Mouse (Mus musculus) MEL (cell line): ENCODE results near the gene Cav1. TPM values are rescaled to one million over a fixed set of nuclear protein-coding genes. Genes with fewer than 3 reads are reported as not detected.

Experiments
- DNase-seq: peaks from one replicate; pipeline ENCODE4 v3.0.0; 2011; ENCODE audit warnings: low read depth, low spot score
- H3K27ac ChIP-seq: 2 replicates; pipeline ENCODE4 v1.5.1; 2012; ENCODE audit warnings: low read depth, mild to moderate bottlenecking, control low read depth, low read length, moderate library complexity; ENCODE audit not compliant: control insufficient read depth
- H3K27me3 ChIP-seq, 2 experiments: fragments of 150-350 bp in 1 of 2; sonication (generic) in 1 of 2; 2 replicates each; pipeline ENCODE4 v1.6.1; 2012; ENCODE audit warnings: low read length in 2 of 2, mild to moderate bottlenecking in 2 of 2, improper control_type of control experiment in 1 of 2, moderate library complexity in 1 of 2; ENCODE audit not compliant: insufficient read depth in 2 of 2, control insufficient read depth in 1 of 2
- H3K36me3 ChIP-seq, 2 experiments: 2 replicates each; pipeline ENCODE4 v1.6.1; 2012 to 2014; ENCODE audit warnings: low read length in 2 of 2, improper control_type of control experiment in 1 of 2, inconsistent platforms in 1 of 2, mild to moderate bottlenecking in 1 of 2; ENCODE audit not compliant: insufficient read depth in 2 of 2, control insufficient read depth in 1 of 2
- H3K4me1 ChIP-seq, 2 experiments: fragments of 150-350 bp in 1 of 2; sonication (generic) in 1 of 2; 2 replicates each; pipeline ENCODE4 v1.6.1; 2012; ENCODE audit warnings: low read length in 2 of 2, improper control_type of control experiment in 1 of 2, mild to moderate bottlenecking in 1 of 2; ENCODE audit not compliant: insufficient read depth in 2 of 2, control insufficient read depth in 1 of 2
- H3K4me3 ChIP-seq, 2 experiments: fragments of 150-350 bp in 1 of 2; sonication (generic) in 1 of 2; 2 replicates each; pipeline ENCODE4 v1.5.1; 2012; ENCODE audit warnings: low read depth in 2 of 2, low read length in 2 of 2, mild to moderate bottlenecking in 2 of 2, moderate library complexity in 2 of 2, control low read depth in 1 of 2, improper control_type of control experiment in 1 of 2; ENCODE audit not compliant: control insufficient read depth in 1 of 2, insufficient read depth in 1 of 2
- H3K79me2 ChIP-seq: 2 replicates; pipeline ENCODE4 v1.6.1; 2012; ENCODE audit warnings: mild to moderate bottlenecking, low read length, moderate library complexity; ENCODE audit not compliant: control insufficient read depth, poor library complexity, insufficient read depth
- H3K9ac ChIP-seq: 2 replicates; pipeline ENCODE4 v1.6.1; 2012; ENCODE audit warnings: low read depth, mild to moderate bottlenecking, control low read depth, low read length, moderate library complexity; ENCODE audit not compliant: control insufficient read depth, poor library complexity, severe bottlenecking
- H3K9me3 ChIP-seq: fragments of 150-350 bp; sonication (generic); replicated peaks from 2 replicates; pipeline ENCODE4 v1.6.1; 2012; ENCODE audit warnings: mild to moderate bottlenecking, low read length, improper control_type of control experiment, moderate library complexity; ENCODE audit not compliant: insufficient read depth
- CHD1 ChIP-seq: IDR thresholded peaks from 2 replicates; pipeline ENCODE4 v1.6.1; 2012; ENCODE audit warnings: low read depth, mild to moderate bottlenecking, inconsistent platforms, low read length, improper control_type of control experiment
- CHD2 ChIP-seq: IDR thresholded peaks from 2 replicates; pipeline ENCODE4 v1.6.1; 2011; ENCODE audit warnings: low read length, improper control_type of control experiment
- CTCF ChIP-seq, 3 experiments: IDR thresholded peaks in 2 of 3; conservative IDR thresholded peaks in 1 of 3; 2 replicates each; pipeline ENCODE4 v1.5.1; 2011 to 2012; ENCODE audit warnings: low read length in 3 of 3, low read depth in 2 of 3, mild to moderate bottlenecking in 2 of 3, improper control_type of control experiment in 1 of 3, inconsistent platforms in 1 of 3, mixed read lengths in 1 of 3, moderate library complexity in 1 of 3; ENCODE audit not compliant: control insufficient read depth in 1 of 3, insufficient read depth in 1 of 3, poor library complexity in 1 of 3, severe bottlenecking in 1 of 3
- ELF1 ChIP-seq: IDR thresholded peaks from 2 replicates; pipeline ENCODE4 v1.6.1; 2014; ENCODE audit warnings: low read depth, mild to moderate bottlenecking, inconsistent platforms, low read length, improper control_type of control experiment, moderate library complexity
- ETS1 ChIP-seq: IDR thresholded peaks from 2 replicates; pipeline ENCODE4 v1.6.1; 2012; ENCODE audit warnings: low read depth, mild to moderate bottlenecking, inconsistent platforms, low read length, improper control_type of control experiment, moderate library complexity
- GABPA ChIP-seq: IDR thresholded peaks from 2 replicates; pipeline ENCODE4 v1.6.1; 2012; ENCODE audit warnings: low read depth, mild to moderate bottlenecking, inconsistent platforms, low read length, improper control_type of control experiment, moderate library complexity
- GATA1 ChIP-seq: IDR thresholded peaks from 2 replicates; pipeline ENCODE4 v1.6.1; 2011; ENCODE audit warnings: low read depth, low read length, improper control_type of control experiment
- JUND ChIP-seq: IDR thresholded peaks from 2 replicates; pipeline ENCODE4 v1.6.1; 2011; ENCODE audit warnings: low read depth, mild to moderate bottlenecking, improper control_type of control experiment, low read length
- MEF2A ChIP-seq: IDR thresholded peaks from 2 replicates; pipeline ENCODE4 v1.6.1; 2014; ENCODE audit warnings: low read depth, mild to moderate bottlenecking, inconsistent platforms, low read length, improper control_type of control experiment; ENCODE audit not compliant: poor library complexity, insufficient replicate concordance, severe bottlenecking; ENCODE audit errors: extremely low read depth
- MYB ChIP-seq: IDR thresholded peaks from 2 replicates; pipeline ENCODE4 v1.6.1; 2011; ENCODE audit warnings: mild to moderate bottlenecking, low read depth, low read length, improper control_type of control experiment
- MYC ChIP-seq: IDR thresholded peaks from 2 replicates; pipeline ENCODE4 v1.6.1; 2011; ENCODE audit warnings: low read depth, mild to moderate bottlenecking, low read length, improper control_type of control experiment, moderate library complexity
- POLR2A ChIP-seq, 2 experiments: IDR thresholded peaks; 2 replicates each; pipeline ENCODE4 v1.6.1; 2011 to 2012; ENCODE audit warnings: low read length in 2 of 2, mild to moderate bottlenecking in 2 of 2, control low read depth in 1 of 2, improper control_type of control experiment in 1 of 2, low read depth in 1 of 2, moderate library complexity in 1 of 2; ENCODE audit not compliant: control insufficient read depth in 1 of 2, insufficient read depth in 1 of 2, poor library complexity in 1 of 2
- RCOR1 ChIP-seq: IDR thresholded peaks from 2 replicates; pipeline ENCODE4 v1.6.1; 2012; ENCODE audit warnings: low read depth, mild to moderate bottlenecking, inconsistent platforms, low read length, improper control_type of control experiment
- TBP ChIP-seq: IDR thresholded peaks from 2 replicates; pipeline ENCODE4 v1.8.0; 2011; ENCODE audit warnings: low read depth, low read length, improper control_type of control experiment
- TCF12 ChIP-seq: IDR thresholded peaks from 2 replicates; pipeline ENCODE4 v1.6.1; 2014; ENCODE audit warnings: low read depth, mild to moderate bottlenecking, inconsistent platforms, low read length, improper control_type of control experiment, moderate library complexity
- UBTF ChIP-seq: IDR thresholded peaks from 2 replicates; pipeline ENCODE4 v1.6.1; 2012; ENCODE audit warnings: low read depth, mild to moderate bottlenecking, inconsistent platforms, low read length, improper control_type of control experiment, moderate library complexity, borderline replicate concordance; ENCODE audit not compliant: insufficient read depth
- ZC3H11A ChIP-seq: IDR thresholded peaks from 2 replicates; pipeline ENCODE4 v1.6.1; 2012; ENCODE audit warnings: low read depth, mild to moderate bottlenecking, inconsistent platforms, low read length, improper control_type of control experiment
- polyA plus RNA-seq, 2 experiments: library from polyadenylated mRNA; stranded (reverse) in 1 of 2; unstranded in 1 of 2; fragments of >175 nt in 1 of 2; fragments of >200 nt in 1 of 2; gene quantifications; 2 replicates each; pipeline versions ENCODE4 v1.2.1 to v1.2.4; 2012; ENCODE audit warnings: low replicate concordance in 2 of 2, low read depth in 1 of 2; ENCODE audit not compliant: insufficient read length in 2 of 2, insufficient read depth in 1 of 2, missing spikeins in 1 of 2
- total RNA-seq: library from RNA; depleted of rRNA; stranded (reverse); fragments of 300-350 nt; gene quantifications from 2 replicates; pipeline ENCODE4 v1.2.3, GENCODE M21; 2012

Gene Cav1
- total and polyA plus RNA-seq, 3 experiments, result not detected

GRCm38 (mm10) chr6:17314241-17314640 lies 8.1 kb downstream of the Cav1 start:
- no peaks in the 10 kb centered on the region for H3K79me2 ChIP-seq
- no peak overlapping the region for H3K9ac ChIP-seq
- H3K27ac ChIP-seq, result no peak overlapping the region
- H3K9me3 ChIP-seq, result no peaks in the 10 kb centered on the region
- no peaks in the 10 kb centered on the region for H3K27me3 ChIP-seq
- no peaks in the 10 kb centered on the region for H3K4me1 ChIP-seq
- no peak for DNase-seq
- no peaks in the 10 kb centered on the region for H3K36me3 ChIP-seq
- TF ChIP-seq GATA1 (no peak), ZC3H11A (no peak), CHD1 (no peak), RCOR1 (no peak), CTCF (IDR thresholded peaks at IDR 0.05 in 2 of 3, conservative IDR thresholded peaks at IDR 0.05 in 1 of 3; ENCODE audit: control insufficient read depth in 1 of 3, insufficient read depth in 1 of 3, low read depth in 2 of 3, low read length in 3 of 3, poor library complexity in 1 of 3, severe bottlenecking in 1 of 3) (no peak), TCF12 (no peak), GABPA (no peak), POLR2A (IDR thresholded peaks at IDR 0.05; ENCODE audit: control insufficient read depth in 1 of 2, insufficient read depth in 1 of 2, low read depth in 1 of 2, low read length in 2 of 2, poor library complexity in 1 of 2) (no peak), ETS1 (no peak), MYC (no peak), CHD2 (no peak), MEF2A (no peak), MYB (no peak), UBTF (no peak), ELF1 (no peak), TBP (no peak)
- H3K4me3 ChIP-seq, result no peak overlapping the region

- Histone ChIP-seq H3K4me3 (no peak overlapping the region), H3K27ac (no peak overlapping the region), H3K79me2 (no peaks in the 10 kb centered on the region), H3K4me1 (no peaks in the 10 kb centered on the region), H3K27me3 (no peaks in the 10 kb centered on the region), H3K9ac (no peak overlapping the region), H3K9me3 (no peaks in the 10 kb centered on the region), H3K36me3 (no peaks in the 10 kb centered on the region)
- DNase-seq, result no peak
- no peak for TF ChIP-seq JUND
Measured at GRCm38 (mm10) chr6:17314659-17315616, 8.8 kb downstream of the Cav1 start.
